Mouse (Mus musculus): ENCODE results near the gene 4921530L21Rik.
A peak's percentile ranks its signal among the peaks of the same experiment; 100 is the strongest.

The 4921530L21Rik gene

GRCm38 (mm10) chr14:95880954-95881353 is at the start of gene 4921530L21Rik:
TSS of gene 4921530L21Rik (plus strand) at chr14:95881254.
- DNase-seq (ENCODE audit: low spot score in 2 of 2): no peak

DNA sequence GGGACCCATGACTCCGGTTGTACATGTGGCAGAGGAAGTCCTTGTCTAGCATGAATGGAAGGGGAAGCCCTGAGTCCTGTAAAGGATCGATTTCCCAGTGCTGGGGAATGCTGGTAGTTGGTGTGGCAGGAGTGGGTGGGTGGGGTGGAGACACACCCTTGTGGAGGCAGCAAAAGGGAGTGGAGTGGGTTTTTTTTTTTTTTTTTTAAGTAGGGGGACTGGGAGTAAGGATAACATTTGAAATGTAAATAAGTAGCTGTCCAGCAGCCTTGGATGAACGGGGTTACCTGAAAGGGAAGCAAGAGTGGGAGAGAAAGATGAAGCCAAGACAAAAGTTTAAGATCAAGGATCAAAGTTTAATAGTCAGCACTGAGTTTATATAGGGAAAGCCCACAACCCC is 47.2 kb upstream of the 4921530L21Rik start:
- no peak for DNase-seq (ENCODE audit: low spot score in 2 of 2)

GRCm38 (mm10) chr14:95862981-95863380 is 18.1 kb upstream of the 4921530L21Rik start:
- DNase-seq (ENCODE audit: low spot score in 2 of 2): no peak

DNA sequence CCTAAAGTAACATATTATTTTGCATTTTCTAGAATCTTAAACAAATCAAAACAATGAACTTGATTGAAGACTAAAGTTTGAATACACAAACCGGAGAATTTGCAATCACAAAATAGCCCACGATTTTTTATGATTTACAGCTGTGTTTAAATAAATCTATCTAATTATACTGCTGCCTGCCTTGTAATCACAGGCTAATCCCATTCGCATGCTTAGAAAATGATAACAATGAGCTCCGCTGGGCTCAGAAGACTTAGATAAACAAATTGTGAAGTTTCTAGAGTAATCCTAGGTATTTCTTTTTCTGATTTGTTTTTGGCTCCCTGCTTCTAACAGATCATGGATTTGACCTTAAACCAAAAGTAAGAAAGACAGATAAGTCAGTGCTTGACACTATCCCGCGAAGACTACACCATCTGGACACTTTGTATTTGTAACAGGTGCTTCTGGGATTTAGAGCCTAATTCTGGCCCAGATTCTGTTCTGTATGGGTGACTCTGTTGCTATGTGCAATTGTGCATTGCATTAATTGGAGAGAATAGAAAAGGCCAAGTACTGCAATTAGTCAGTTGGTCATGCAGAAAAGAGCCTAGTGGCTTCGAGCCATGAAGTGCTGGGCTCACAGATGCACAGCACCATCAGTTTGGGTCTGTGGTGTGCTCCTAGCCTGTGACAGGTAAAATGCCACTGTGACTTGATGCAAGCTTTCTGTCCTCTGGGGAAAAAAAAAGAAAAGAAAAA is 15.2 kb upstream of the 4921530L21Rik start:
- no peak for DNase-seq (ENCODE audit: low spot score in 2 of 2)

- no peak for DNase-seq (ENCODE audit: low spot score in 2 of 2)
These were observed 9.0 kb upstream of the 4921530L21Rik start for GRCm38 (mm10) chr14:95872020-95872419.

GRCm38 (mm10) chr14:95876785-95877510 is 4.1 kb upstream of the 4921530L21Rik start:
- DNase-seq (ENCODE audit: low spot score in 2 of 2): peak; percentile 84 to 86

DNA sequence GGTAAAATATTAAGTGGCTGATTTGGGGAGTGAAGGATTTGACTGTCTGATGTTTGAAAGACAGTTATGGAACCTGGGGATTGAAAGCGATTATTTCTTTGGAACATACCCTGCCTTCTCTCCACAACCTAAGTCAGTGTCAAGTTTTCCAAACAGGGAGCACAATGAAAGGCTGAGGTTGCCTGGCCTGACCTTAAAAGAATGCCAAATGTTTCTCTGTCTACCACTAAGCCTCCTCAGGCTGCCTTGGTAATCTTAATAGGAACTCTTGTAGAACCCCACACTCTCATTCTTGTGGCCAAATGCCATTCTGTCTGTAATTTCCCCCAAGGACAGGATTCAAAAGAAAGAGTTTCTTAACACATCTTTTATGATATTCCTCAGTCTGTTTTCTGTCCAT is 3.5 kb upstream of the 4921530L21Rik start:
- DNase-seq (ENCODE audit: low spot score in 2 of 2): no peak

DNA sequence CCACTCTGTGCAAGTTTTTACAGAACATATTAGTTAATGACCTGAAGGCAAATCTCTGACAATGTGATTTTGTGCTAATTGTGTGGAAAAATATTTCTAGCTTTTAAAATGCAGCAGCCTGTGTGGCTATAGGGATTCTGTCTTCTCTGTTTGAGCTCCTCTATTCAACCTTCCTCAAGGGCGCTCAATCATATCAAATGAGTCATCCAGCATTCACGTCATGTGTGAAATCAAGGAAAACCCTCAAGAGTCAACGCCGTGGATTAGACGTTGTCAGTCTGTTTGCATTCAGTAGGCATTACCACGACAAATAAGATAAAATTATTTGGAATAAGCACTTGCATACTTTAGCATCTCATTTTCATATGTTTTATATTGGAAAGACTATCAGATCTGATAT is 18.4 kb downstream of the 4921530L21Rik start:
- no peak for DNase-seq (ENCODE audit: low spot score in 2 of 2)

DNA sequence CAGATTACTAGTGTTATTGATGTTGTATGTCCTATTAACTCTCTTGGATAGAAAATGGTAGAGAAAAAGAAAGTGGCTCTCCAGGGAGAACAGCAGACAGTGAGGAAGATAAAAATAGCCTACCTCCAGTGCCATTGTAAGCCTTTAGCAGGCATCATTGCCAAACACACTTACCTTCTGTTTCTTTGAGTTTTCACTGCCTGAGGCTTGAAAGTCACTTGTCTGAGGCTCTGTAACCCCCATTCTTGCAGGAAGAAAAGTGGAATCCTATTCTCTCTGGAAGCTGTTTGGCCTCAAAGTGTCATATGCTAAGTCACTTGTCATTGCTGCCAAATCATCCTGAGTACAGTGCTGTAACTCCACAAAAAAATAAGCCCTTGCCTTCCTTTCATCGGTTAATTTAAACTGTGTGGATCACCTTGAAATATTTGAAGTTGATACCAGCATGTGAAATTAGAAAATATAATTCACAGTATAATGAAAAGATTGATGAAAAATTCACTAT is 23.6 kb downstream of the 4921530L21Rik start:
- no peak for DNase-seq (ENCODE audit: low spot score in 2 of 2)

- DNase-seq (ENCODE audit: low spot score in 2 of 2): peak; percentile 81 to 87
These were observed 32.2 kb downstream of the 4921530L21Rik start for GRCm38 (mm10) chr14:95913293-95913692.

- no peak for DNase-seq (ENCODE audit: low spot score in 2 of 2)
These were observed 45.7 kb downstream of the 4921530L21Rik start for GRCm38 (mm10) chr14:95926742-95927141.

GRCm38 (mm10) chr14:95927810-95928785 is 47.0 kb downstream of the 4921530L21Rik start:
- no peak for DNase-seq (ENCODE audit: low spot score in 2 of 2)
